Mouse (Mus musculus) embryonic facial prominence, embryonic 12.5 days (tissue): ENCODE measurements around the gene Prkci. TPM values are rescaled to one million over a fixed set of nuclear protein-coding genes. Genes with fewer than 3 reads are reported as not detected.

Experiments
- ATAC-seq: fragments of 200-750 bp; cut with Nextera tagmentation; 2 replicates; pipeline ENCODE4 v1.8.0; 2017; ENCODE audit not compliant: insufficient number of reproducible peaks, insufficient read depth, low FRiP score, low TSS enrichment
- H3K27ac ChIP-seq: fragments of 300-500 bp; sonication (generic); 2 replicates; pipeline ENCODE4 v1.5.1; 2016; ENCODE audit warnings: mild to moderate bottlenecking
- H3K27me3 ChIP-seq: fragments of 300-500 bp; sonication (generic); 2 replicates; pipeline ENCODE4 v1.6.1; 2016; ENCODE audit warnings: mild to moderate bottlenecking, moderate library complexity
- H3K36me3 ChIP-seq: fragments of 300-500 bp; sonication (generic); 2 replicates; pipeline ENCODE4 v1.6.1; 2016; ENCODE audit warnings: mild to moderate bottlenecking
- H3K4me1 ChIP-seq: fragments of 300-500 bp; sonication (generic); 2 replicates; pipeline ENCODE4 v1.6.1; 2016
- H3K4me2 ChIP-seq: fragments of 300-500 bp; sonication (generic); replicated peaks from 2 replicates; pipeline ENCODE4 v1.6.1; 2016; ENCODE audit warnings: mild to moderate bottlenecking, moderate library complexity
- H3K4me3 ChIP-seq: fragments of 300-500 bp; sonication (generic); 2 replicates; pipeline ENCODE4 v1.5.1; 2016; ENCODE audit warnings: mild to moderate bottlenecking
- H3K9ac ChIP-seq: fragments of 300-500 bp; sonication (generic); 2 replicates; pipeline ENCODE4 v1.6.1; 2016; ENCODE audit warnings: mild to moderate bottlenecking, moderate library complexity
- H3K9me3 ChIP-seq: fragments of 300-500 bp; sonication (generic); 2 replicates; pipeline ENCODE4 v1.6.1; 2016; ENCODE audit warnings: mild to moderate bottlenecking, moderate library complexity
- WGBS: fragments of 180-500 bp; shearing (Covaris S2); methylation state at CpG from one replicate; pipeline ENCODE4 v1.1.7; 2016; 5-methylcytosine and 5-hydroxymethylcytosine counted together
- microRNA-seq: library from miRNA; unstranded; fragments of <30 nt; microRNA quantifications from one replicate; pipeline ENCODE4, GENCODE M21; 2017
- polyA plus RNA-seq: library from polyadenylated mRNA; unstranded; fragments of >200 nt; fragmentation: Nextera tagmentation; extraction: Ambion mirVana; gene quantifications from 2 replicates; pipeline ENCODE4 v1.2.1, GENCODE M21; 2016

The Prkci gene
- polyA plus RNA-seq, 1 experiment from 2014 or later = 52.2 TPM

DNA sequence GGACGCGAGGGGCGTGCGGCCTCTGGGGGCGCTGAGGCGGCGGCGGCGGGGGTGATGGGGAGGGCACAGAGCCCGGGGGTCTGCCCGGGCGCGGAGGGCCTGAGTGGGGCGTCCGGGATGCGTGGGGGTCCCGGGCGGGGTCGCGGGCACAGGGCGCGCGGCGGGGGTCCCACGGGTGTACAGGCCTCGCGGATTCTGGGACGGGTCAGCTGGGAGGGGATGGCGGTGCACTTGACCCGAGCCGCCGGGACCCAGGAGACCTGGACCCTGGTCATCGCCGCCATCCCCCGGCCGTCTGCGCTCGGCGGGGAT lies 99.6 kb downstream of the Prkci start:
- Histone ChIP-seq H3K27me3 (no peaks in the 10 kb centered on the region), H3K27ac (peak overlapping the region; percentile 99), H3K4me3 (peak overlapping the region; percentile 99), H3K4me1 (peaks cover 24% of the 10 kb centered on the region; the same call in 1 of the 2 replicates), H3K36me3 (0 out of 2 replicates have a peak, but pooled peaks cover 4% of the 10 kb centered on the region), H3K4me2 (peak overlapping the region; percentile 74), H3K9me3 (no peaks in the 10 kb centered on the region), H3K9ac (peak overlapping the region; percentile 93)
- ATAC-seq = peak; percentile 37; the same call in 1 of the 2 replicates
- WGBS = under 1% methylated on average over 36 of the region's 39 CpGs

- peak overlapping the region; percentile 74 for H3K4me2 ChIP-seq
- peak; percentile 2 for ATAC-seq
- peak overlapping the region; percentile 99 for H3K27ac ChIP-seq
- 0 out of 2 replicates have a peak, but pooled peaks cover 4% of the 10 kb centered on the region for H3K36me3 ChIP-seq
- peak overlapping the region; percentile 93 for H3K9ac ChIP-seq
- no peaks in the 10 kb centered on the region for H3K9me3 ChIP-seq
- WGBS = 1% methylated on average over 33 of the region's 33 CpGs
- no peaks in the 10 kb centered on the region for H3K27me3 ChIP-seq
- H3K4me1 ChIP-seq = peaks cover 26% of the 10 kb centered on the region; the same call in 1 of the 2 replicates
- H3K4me3 ChIP-seq = peak overlapping the region; percentile 99
Measured at GRCm38 (mm10) chr3:31095491-31096154, 100.1 kb downstream of the Prkci start.

- Histone ChIP-seq H3K27ac (peak overlapping the region; percentile 99), H3K9me3 (no peaks in the 10 kb centered on the region), H3K4me3 (peak overlapping the region; percentile 99), H3K9ac (peak overlapping the region; percentile 93), H3K27me3 (no peaks in the 10 kb centered on the region), H3K4me2 (peak overlapping the region; percentile 74), H3K36me3 (0 out of 2 replicates have a peak, but pooled peaks cover 4% of the 10 kb centered on the region), H3K4me1 (peaks cover 30% of the 10 kb centered on the region; the same call in 1 of the 2 replicates)
- whole genome bisulfite sequencing = 40% methylated on average over 10 of the region's 10 CpGs
- no peak for ATAC-seq
Measured at GRCm38 (mm10) chr3:31096155-31097101, 100.9 kb downstream of the Prkci start.

DNA sequence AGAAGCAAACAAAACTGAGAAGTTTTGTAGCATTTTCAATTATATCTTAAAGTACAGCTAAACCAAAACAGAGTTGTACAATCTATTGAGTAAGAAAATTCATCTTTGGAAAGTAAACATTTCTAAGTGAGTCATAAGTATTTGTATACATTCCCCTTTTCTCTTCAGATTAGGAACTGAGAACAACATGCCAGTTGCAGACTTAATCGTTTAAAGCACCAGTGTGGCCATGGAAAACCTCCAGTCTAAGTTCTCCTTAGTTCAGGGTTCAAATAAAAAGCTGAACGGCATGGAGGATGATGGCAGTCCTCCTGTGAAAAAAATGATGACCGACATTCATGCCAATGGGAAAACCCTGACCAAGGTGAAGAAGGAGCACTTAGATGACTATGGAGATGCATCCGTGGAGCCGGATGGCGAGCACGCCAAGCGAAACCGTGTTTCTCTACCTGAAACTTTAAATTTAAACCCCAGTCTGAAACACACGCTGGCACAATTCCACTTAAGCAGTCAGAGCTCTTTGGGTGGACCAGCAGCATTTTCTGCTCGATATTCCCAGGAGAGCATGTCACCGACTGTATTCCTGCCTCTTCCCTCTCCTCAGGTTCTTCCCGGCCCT lies 101.7 kb downstream of the Prkci start:
- Histone ChIP-seq H3K27me3 (no peaks in the 10 kb centered on the region), H3K4me1 (peaks cover 30% of the 10 kb centered on the region; the same call in 1 of the 2 replicates), H3K27ac (no peak overlapping the region), H3K9me3 (no peaks in the 10 kb centered on the region), H3K4me2 (peak overlapping the region; percentile 11), H3K36me3 (0 out of 2 replicates have a peak, but pooled peaks cover 4% of the 10 kb centered on the region), H3K9ac (no peak overlapping the region), H3K4me3 (no peak overlapping the region)
- ATAC-seq = no peak
- WGBS = 86% methylated on average over 13 of the region's 13 CpGs

GRCm38 (mm10) chr3:31097976-31098375 lies 102.4 kb downstream of the Prkci start:
- Histone ChIP-seq H3K9ac (no peak overlapping the region), H3K36me3 (0 out of 2 replicates have a peak, but pooled peaks cover 4% of the 10 kb centered on the region), H3K4me3 (no peak overlapping the region), H3K4me2 (peak overlapping the region; percentile 11), H3K4me1 (peaks cover 29% of the 10 kb centered on the region; the same call in 1 of the 2 replicates), H3K27ac (no peak overlapping the region), H3K27me3 (no peaks in the 10 kb centered on the region), H3K9me3 (no peaks in the 10 kb centered on the region)
- no peak for ATAC-seq
- WGBS = 69% methylated on average over 11 of the region's 11 CpGs

GRCm38 (mm10) chr3:31098556-31098955 lies 103.0 kb downstream of the Prkci start:
- H3K4me1 ChIP-seq = peaks cover 26% of the 10 kb centered on the region; the same call in 1 of the 2 replicates
- H3K36me3 ChIP-seq = 0 out of 2 replicates have a peak, but pooled peaks cover 4% of the 10 kb centered on the region
- H3K27me3 ChIP-seq = no peaks in the 10 kb centered on the region
- no peak overlapping the region for H3K4me3 ChIP-seq
- peak overlapping the region; percentile 11 for H3K4me2 ChIP-seq
- ATAC-seq = no peak
- no peak overlapping the region for H3K27ac ChIP-seq
- no peaks in the 10 kb centered on the region for H3K9me3 ChIP-seq
- WGBS = 86% methylated on average over 1 of the region's 1 CpGs
- H3K9ac ChIP-seq = no peak overlapping the region

DNA sequence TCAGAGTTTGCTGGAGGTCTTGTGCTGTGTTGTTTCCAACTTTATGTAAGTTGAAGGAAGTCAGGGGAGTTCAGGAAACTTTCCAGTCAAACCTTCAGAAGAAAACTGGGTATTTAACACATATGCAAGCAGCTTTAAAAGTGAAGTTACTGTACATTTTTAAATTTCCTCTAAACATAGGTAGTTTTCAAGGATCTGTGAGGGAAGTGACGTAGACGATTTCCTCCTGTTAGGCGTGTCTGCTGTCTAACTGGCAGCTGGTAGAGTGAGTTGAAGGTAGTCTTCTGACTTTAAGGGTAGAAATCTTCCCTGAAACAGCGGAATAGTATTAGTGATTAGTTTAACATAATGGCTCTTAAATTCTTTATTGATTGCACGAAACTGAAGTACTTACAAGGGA lies 104.5 kb downstream of the Prkci start:
- Histone ChIP-seq H3K4me3 (no peak overlapping the region), H3K27me3 (no peaks in the 10 kb centered on the region), H3K36me3 (0 out of 2 replicates have a peak, but pooled peaks cover 4% of the 10 kb centered on the region), H3K4me1 (peaks cover 29% of the 10 kb centered on the region; the same call in 1 of the 2 replicates), H3K27ac (no peak overlapping the region), H3K9ac (no peak overlapping the region), H3K4me2 (peak overlapping the region; percentile 40), H3K9me3 (no peaks in the 10 kb centered on the region)
- WGBS = 81% methylated on average over 5 of the region's 5 CpGs
- ATAC-seq = no peak

- Histone ChIP-seq H3K27ac (no peak overlapping the region), H3K9ac (no peak overlapping the region), H3K9me3 (no peaks in the 10 kb centered on the region), H3K27me3 (no peaks in the 10 kb centered on the region), H3K4me2 (no peak overlapping the region), H3K4me3 (no peak overlapping the region), H3K36me3 (0 out of 2 replicates have a peak, but pooled peaks cover 9% of the 10 kb centered on the region), H3K4me1 (peaks cover 30% of the 10 kb centered on the region; the same call in 1 of the 2 replicates)
- ATAC-seq = no peak
- WGBS = 95% methylated on average over 3 of the region's 3 CpGs
Measured at GRCm38 (mm10) chr3:31100802-31101201, 105.3 kb downstream of the Prkci start.

Small RNAs within 50 kb of the gene (microRNA-seq; reads per million reads assigned to microRNA genes)
- 0.54 reads per million for gene Mir7008

Other genes starting within 250 kb of the Prkci start
- gene Samd7, start 249.5 kb upstream of the Prkci start, polyA plus RNA-seq = not detected in 2 replicates
- gene Sec62, start 202.9 kb upstream of the Prkci start, polyA plus RNA-seq = 84.0 and 85.0 TPM in 2 replicates
- gene Gpr160, start 139.8 kb upstream of the Prkci start, polyA plus RNA-seq = 2.1 and 3.2 TPM in 2 replicates
- 6.2 and 6.7 TPM in 2 replicates for gene Phc3, start 26.3 kb upstream of the Prkci start, polyA plus RNA-seq
- gene Skil, start 99.3 kb downstream of the Prkci start, polyA plus RNA-seq = 33.5 and 34.9 TPM in 2 replicates
- 32.1 and 38.7 TPM in 2 replicates for gene Cldn11, start 154.2 kb downstream of the Prkci start, polyA plus RNA-seq